Mouse (Mus musculus): ENCODE measurements around the gene 1110017D15Rik. TPM values are rescaled to one million over a fixed set of nuclear protein-coding genes. Genes with fewer than 3 reads are reported as not detected.

The 1110017D15Rik gene
- polyA plus RNA-seq, 1 experiment from 2014 or later = 12.9 TPM

GRCm38 (mm10) chr4:41532420-41532819 lies 15.3 kb upstream of the 1110017D15Rik start:
- Histone ChIP-seq H3K9me3 (replicated peaks) (no peaks in the 10 kb centered on the region), H3K27me3 (no peaks in the 10 kb centered on the region), H3K9ac (no peak overlapping the region), H3K4me1 (peaks cover 40% of the 10 kb centered on the region), H3K27ac (no peak overlapping the region), H3K4me3 (no peak overlapping the region), H3K4me2 (replicated peaks) (no peak overlapping the region), H3K36me3 (no peaks in the 10 kb centered on the region)
- ATAC-seq (ENCODE audit: low FRiP score) = no peak
- 32% methylated on average over 6 of the region's 6 CpGs for WGBS

GRCm38 (mm10) chr4:41527996-41528395 lies 10.9 kb upstream of the 1110017D15Rik start:
- peaks cover 53% of the 10 kb centered on the region for H3K4me1 ChIP-seq
- WGBS = 13% methylated on average over 8 of the region's 8 CpGs
- peak overlapping the region; percentile 72 for H3K27ac ChIP-seq
- H3K27me3 ChIP-seq = no peaks in the 10 kb centered on the region
- H3K36me3 ChIP-seq = no peaks in the 10 kb centered on the region
- H3K4me2 ChIP-seq (replicated peaks) = no peak overlapping the region
- no peak overlapping the region for H3K9ac ChIP-seq
- H3K9me3 ChIP-seq (replicated peaks) = no peaks in the 10 kb centered on the region
- no peak overlapping the region for H3K4me3 ChIP-seq
- peak; percentile 43; the same call in 1 of the 2 replicates for ATAC-seq (ENCODE audit: low FRiP score)

- 28% methylated on average over 13 of the region's 13 CpGs for WGBS
- Histone ChIP-seq H3K4me2 (replicated peaks) (peak overlapping the region; percentile 21; the same call in 1 of the 2 replicates), H3K4me1 (peaks cover 50% of the 10 kb centered on the region), H3K27ac (peak overlapping the region; percentile 72), H3K9ac (no peak overlapping the region), H3K36me3 (no peaks in the 10 kb centered on the region), H3K9me3 (replicated peaks) (no peaks in the 10 kb centered on the region), H3K27me3 (no peaks in the 10 kb centered on the region), H3K4me3 (no peak overlapping the region)
- ATAC-seq (ENCODE audit: low FRiP score) = no peak
Observed at GRCm38 (mm10) chr4:41527076-41527475, 9.9 kb upstream of the 1110017D15Rik start.

- 0 out of 2 replicates have a peak overlapping the region, but pooled peaks have one; percentile 21 for H3K4me2 ChIP-seq (replicated peaks)
- peaks cover 45% of the 10 kb centered on the region for H3K4me1 ChIP-seq
Observed at GRCm38 (mm10) chr4:41526553-41526952, 9.4 kb upstream of the 1110017D15Rik start.

GRCm38 (mm10) chr4:41524829-41525228 lies 7.7 kb upstream of the 1110017D15Rik start:
- H3K27me3 ChIP-seq = no peaks in the 10 kb centered on the region
- ATAC-seq (ENCODE audit: low FRiP score) = no peak
- 72% methylated on average over 9 of the region's 9 CpGs for WGBS
- peaks cover 32% of the 10 kb centered on the region for H3K4me1 ChIP-seq
- H3K9me3 ChIP-seq (replicated peaks) = no peaks in the 10 kb centered on the region
- H3K36me3 ChIP-seq = peaks cover 7% of the 10 kb centered on the region
- H3K4me3 ChIP-seq = no peak overlapping the region
- H3K4me2 ChIP-seq (replicated peaks) = no peak overlapping the region
- H3K27ac ChIP-seq = no peak overlapping the region
- no peak overlapping the region for H3K9ac ChIP-seq

More at GRCm38 (mm10) chr4:41526553-41526952, 9.4 kb upstream of the 1110017D15Rik start:
- 25% methylated on average over 7 of the region's 7 CpGs for WGBS
- H3K9me3 ChIP-seq (replicated peaks) = no peaks in the 10 kb centered on the region
- H3K27me3 ChIP-seq = no peaks in the 10 kb centered on the region
- ATAC-seq (ENCODE audit: low FRiP score) = no peak
- H3K36me3 ChIP-seq = no peaks in the 10 kb centered on the region
- no peak overlapping the region for H3K4me3 ChIP-seq
- H3K9ac ChIP-seq = no peak overlapping the region
- H3K27ac ChIP-seq = peak overlapping the region; percentile 72

GRCm38 (mm10) chr4:41523839-41524238 lies 6.7 kb upstream of the 1110017D15Rik start:
- ATAC-seq (ENCODE audit: low FRiP score) = no peak
- no peaks in the 10 kb centered on the region for H3K27me3 ChIP-seq
- peaks cover 26% of the 10 kb centered on the region for H3K4me1 ChIP-seq
- H3K9ac ChIP-seq = no peak overlapping the region
- H3K4me2 ChIP-seq (replicated peaks) = no peak overlapping the region
- WGBS = 79% methylated on average over 7 of the region's 7 CpGs
- no peak overlapping the region for H3K27ac ChIP-seq
- no peak overlapping the region for H3K4me3 ChIP-seq
- peaks cover 16% of the 10 kb centered on the region for H3K36me3 ChIP-seq
- no peaks in the 10 kb centered on the region for H3K9me3 ChIP-seq (replicated peaks)

GRCm38 (mm10) chr4:41522788-41523187 lies 5.7 kb upstream of the 1110017D15Rik start:
- Histone ChIP-seq H3K27me3 (no peaks in the 10 kb centered on the region), H3K36me3 (peaks cover 26% of the 10 kb centered on the region), H3K4me2 (replicated peaks) (no peak overlapping the region), H3K4me3 (no peak overlapping the region), H3K27ac (no peak overlapping the region), H3K9me3 (replicated peaks) (no peaks in the 10 kb centered on the region), H3K9ac (no peak overlapping the region), H3K4me1 (peaks cover 16% of the 10 kb centered on the region)
- whole genome bisulfite sequencing = 59% methylated on average over 5 of the region's 5 CpGs
- no peak for ATAC-seq (ENCODE audit: low FRiP score)

- ATAC-seq (ENCODE audit: low FRiP score) = no peak
- no peak overlapping the region for H3K27ac ChIP-seq
- H3K9ac ChIP-seq = no peak overlapping the region
- no peaks in the 10 kb centered on the region for H3K9me3 ChIP-seq (replicated peaks)
- H3K27me3 ChIP-seq = no peaks in the 10 kb centered on the region
- peaks cover 9% of the 10 kb centered on the region for H3K4me1 ChIP-seq
- no peak overlapping the region for H3K4me3 ChIP-seq
- no peak overlapping the region for H3K4me2 ChIP-seq (replicated peaks)
- 84% methylated on average over 6 of the region's 6 CpGs for WGBS
- H3K36me3 ChIP-seq = peaks cover 26% of the 10 kb centered on the region
Observed at GRCm38 (mm10) chr4:41522136-41522535, 5.0 kb upstream of the 1110017D15Rik start.

- H3K9ac ChIP-seq = no peak overlapping the region
- no peaks in the 10 kb centered on the region for H3K4me1 ChIP-seq
- no peaks in the 10 kb centered on the region for H3K27me3 ChIP-seq
- no peak for ATAC-seq (ENCODE audit: low FRiP score)
- peaks cover 26% of the 10 kb centered on the region for H3K36me3 ChIP-seq
- no peak overlapping the region for H3K4me2 ChIP-seq (replicated peaks)
- no peak overlapping the region for H3K27ac ChIP-seq
- 42% methylated on average over 14 of the region's 14 CpGs for WGBS
- no peaks in the 10 kb centered on the region for H3K9me3 ChIP-seq (replicated peaks)
- H3K4me3 ChIP-seq = no peak overlapping the region
Observed at GRCm38 (mm10) chr4:41520641-41521040, 3.5 kb upstream of the 1110017D15Rik start.

- Histone ChIP-seq H3K4me2 (replicated peaks) (no peak overlapping the region), H3K9me3 (replicated peaks) (no peaks in the 10 kb centered on the region), H3K27me3 (no peaks in the 10 kb centered on the region), H3K4me3 (no peak overlapping the region), H3K4me1 (no peaks in the 10 kb centered on the region), H3K27ac (no peak overlapping the region), H3K9ac (no peak overlapping the region), H3K36me3 (peaks cover 26% of the 10 kb centered on the region)
- no peak for ATAC-seq (ENCODE audit: low FRiP score)
- 95% methylated on average over 5 of the region's 5 CpGs for WGBS
Observed at GRCm38 (mm10) chr4:41519195-41519594, 2.1 kb upstream of the 1110017D15Rik start.

GRCm38 (mm10) chr4:41518349-41518748 lies 1.2 kb upstream of the 1110017D15Rik start:
- ATAC-seq (ENCODE audit: low FRiP score) = no peak
- Histone ChIP-seq H3K9me3 (replicated peaks) (no peaks in the 10 kb centered on the region), H3K27me3 (no peaks in the 10 kb centered on the region), H3K9ac (no peak overlapping the region), H3K4me1 (peaks cover under 1% of the 10 kb centered on the region; the same call in 1 of the 2 replicates), H3K36me3 (peaks cover 26% of the 10 kb centered on the region), H3K4me3 (no peak overlapping the region), H3K4me2 (replicated peaks) (no peak overlapping the region), H3K27ac (no peak overlapping the region)
- WGBS = 75% methylated on average over 7 of the region's 7 CpGs

- 33% methylated on average over 8 of the region's 8 CpGs for WGBS
- H3K36me3 ChIP-seq = peaks cover 8% of the 10 kb centered on the region; the same call in 1 of the 2 replicates
- peaks cover 7% of the 10 kb centered on the region; the same call in 1 of the 2 replicates for H3K27me3 ChIP-seq
- H3K27ac ChIP-seq = no peak overlapping the region; the same call in 1 of the 2 replicates
- H3K4me2 ChIP-seq (replicated peaks) = no peak overlapping the region
- no peak for ATAC-seq (ENCODE audit: low FRiP score)
- no peaks in the 10 kb centered on the region for H3K9me3 ChIP-seq (replicated peaks)
- H3K9ac ChIP-seq = no peak overlapping the region
- no peak overlapping the region for H3K4me3 ChIP-seq
- peaks cover 3% of the 10 kb centered on the region; the same call in 1 of the 2 replicates for H3K4me1 ChIP-seq
Observed at GRCm38 (mm10) chr4:41513714-41514113, 3.4 kb downstream of the 1110017D15Rik start.

- no peak for ATAC-seq (ENCODE audit: low FRiP score)
- WGBS = 41% methylated on average over 4 of the region's 4 CpGs
- no peak overlapping the region for H3K4me2 ChIP-seq (replicated peaks)
- H3K9ac ChIP-seq = no peak overlapping the region
- no peak overlapping the region; the same call in none of the 2 replicates for H3K27ac ChIP-seq
- peaks cover 4% of the 10 kb centered on the region; the same call in 1 of the 2 replicates for H3K36me3 ChIP-seq
- no peak overlapping the region for H3K4me3 ChIP-seq
- H3K4me1 ChIP-seq = peaks cover 3% of the 10 kb centered on the region; the same call in 1 of the 2 replicates
- H3K27me3 ChIP-seq = peaks cover 11% of the 10 kb centered on the region; the same call in 1 of the 2 replicates
- no peaks in the 10 kb centered on the region for H3K9me3 ChIP-seq (replicated peaks)
Observed at GRCm38 (mm10) chr4:41513309-41513708, 3.8 kb downstream of the 1110017D15Rik start.
